Mouse (Mus musculus) spleen, postnatal 10 days (tissue): ENCODE results near the gene Gm26897.

Source experiments
- DNase-seq, 2 experiments: peaks; one replicate each; pipeline ENCODE4 v3.0.0; 2021 to 2022; ENCODE audit warnings: low spot score in 2 of 2

Gm26897 gene

GRCm38 (mm10) chr5:111733851-111734250 lies at the start of gene Gm26897:
Gene Gm26897 (plus strand): TSS chr5:111733924.
- no peak for DNase-seq

- DNase-seq: no peak
Measured at GRCm38 (mm10) chr5:111687370-111687769, 46.4 kb upstream of the Gm26897 start.

GRCm38 (mm10) chr5:111688584-111688983 lies 45.1 kb upstream of the Gm26897 start:
- no peak for DNase-seq

GRCm38 (mm10) chr5:111697996-111698395 lies 35.7 kb upstream of the Gm26897 start:
- DNase-seq: no peak

GRCm38 (mm10) chr5:111699711-111700303 lies 33.9 kb upstream of the Gm26897 start:
- DNase-seq: no peak

GRCm38 (mm10) chr5:111701634-111702329 lies 31.9 kb upstream of the Gm26897 start:
- no peak for DNase-seq

- DNase-seq: no peak
Measured at GRCm38 (mm10) chr5:111703586-111703985, 30.1 kb upstream of the Gm26897 start.

- no peak for DNase-seq
Measured at GRCm38 (mm10) chr5:111704326-111704725, 29.4 kb upstream of the Gm26897 start.

- DNase-seq: no peak
Measured at GRCm38 (mm10) chr5:111709195-111709901, 24.4 kb upstream of the Gm26897 start.

- no peak for DNase-seq
Measured at GRCm38 (mm10) chr5:111719018-111719417, 14.7 kb upstream of the Gm26897 start.

- DNase-seq: no peak
Measured at GRCm38 (mm10) chr5:111720726-111721125, 13.0 kb upstream of the Gm26897 start.

- no peak for DNase-seq
Measured at GRCm38 (mm10) chr5:111724713-111725112, 9.0 kb upstream of the Gm26897 start.

GRCm38 (mm10) chr5:111725195-111725920 lies 8.4 kb upstream of the Gm26897 start:
- DNase-seq: no peak

- no peak for DNase-seq
Measured at GRCm38 (mm10) chr5:111728411-111728810, 5.3 kb upstream of the Gm26897 start.

- no peak for DNase-seq
Measured at GRCm38 (mm10) chr5:111730560-111731167, 3.1 kb upstream of the Gm26897 start.

- DNase-seq: no peak
Measured at GRCm38 (mm10) chr5:111732194-111732593, 1.5 kb upstream of the Gm26897 start.

GRCm38 (mm10) chr5:111739480-111739879 lies 5.8 kb downstream of the Gm26897 start:
- no peak for DNase-seq

GRCm38 (mm10) chr5:111740384-111741275 lies 6.9 kb downstream of the Gm26897 start:
- no peak for DNase-seq

GRCm38 (mm10) chr5:111741352-111741751 lies 7.6 kb downstream of the Gm26897 start:
- DNase-seq: no peak

GRCm38 (mm10) chr5:111742290-111742898 lies 8.7 kb downstream of the Gm26897 start:
- DNase-seq: no peak
